Mouse (Mus musculus): Measurements from ENCODE around the gene Dlx3.

The Dlx3 gene

GRCm38 (mm10) chr11:95157356-95157755 is 37.4 kb downstream of the Dlx3 start:
- ChIA-PET CTCF (interaction anchor here in 2 of 4 experiments (0.6 to 1.3 kb wide), 4 partner anchors 15 to 94 kb away, joined by 3 to 8 read pairs (median 4); no protein-coding TSS in a partner anchor), POLR2A (interaction anchor here in 1 of 4 experiments (1.0 kb wide), 1 partner anchor 11 kb away, joined by 3 read pairs; the partner anchor contains the start of gene Dlx4)

- CTCF ChIA-PET, result interaction anchor here in 2 of 4 experiments (0.6 to 1.3 kb wide), 5 partner anchors 9 to 208 kb away, joined by 3 to 8 read pairs (median 4); no protein-coding TSS in a partner anchor
- POLR2A ChIA-PET, result interaction anchor here in 3 of 4 experiments (0.5 to 1.0 kb wide), 3 partner anchors 12 to 1771 kb away, joined by 3 to 12 read pairs (median 4); partner anchors contain the start of gene Dlx4 (in 1 of the 3)
These were observed 38.0 kb downstream of the Dlx3 start for GRCm38 (mm10) chr11:95157872-95158271.

DNA sequence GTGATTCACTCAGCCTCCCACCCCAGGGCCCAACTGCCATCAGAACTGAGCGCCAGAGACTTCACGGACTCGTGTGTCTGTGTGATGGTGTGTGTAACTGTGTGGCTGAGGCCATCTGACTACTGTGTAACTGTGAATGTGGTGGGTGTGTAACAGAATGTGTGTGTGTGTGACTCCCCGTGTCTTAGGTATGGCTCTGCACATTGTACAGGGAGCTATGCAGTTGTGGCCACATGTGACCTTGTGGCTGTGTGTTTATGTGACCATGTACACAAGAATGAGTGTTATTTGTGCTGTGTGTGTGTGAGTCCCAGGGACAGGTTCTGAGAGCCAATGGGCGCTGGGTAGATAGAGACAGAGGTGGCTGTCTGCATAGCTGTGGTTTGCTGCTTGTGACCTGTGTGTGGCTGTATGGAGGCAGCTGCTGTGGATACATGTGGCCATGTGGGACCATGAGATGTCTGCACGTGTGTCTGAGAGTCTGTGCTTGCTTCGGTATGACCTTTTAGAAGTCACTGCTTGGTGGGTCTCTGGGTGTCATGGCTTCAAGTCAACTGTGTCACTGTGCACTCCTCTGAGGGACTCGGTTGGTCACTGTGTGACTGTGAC is 39.9 kb downstream of the Dlx3 start:
- ChIA-PET CTCF (interaction anchor here in 1 of 4 experiments (0.6 to 1.9 kb wide), 8 partner anchors 14 to 55 kb away, joined by 3 to 8 read pairs (median 4); partner anchors contain the start of gene Dlx4), POLR2A (interaction anchor here in 1 of 4 experiments (0.5 kb wide), 1 partner anchor 209 kb away, joined by 4 read pairs; no protein-coding TSS in a partner anchor)

DNA sequence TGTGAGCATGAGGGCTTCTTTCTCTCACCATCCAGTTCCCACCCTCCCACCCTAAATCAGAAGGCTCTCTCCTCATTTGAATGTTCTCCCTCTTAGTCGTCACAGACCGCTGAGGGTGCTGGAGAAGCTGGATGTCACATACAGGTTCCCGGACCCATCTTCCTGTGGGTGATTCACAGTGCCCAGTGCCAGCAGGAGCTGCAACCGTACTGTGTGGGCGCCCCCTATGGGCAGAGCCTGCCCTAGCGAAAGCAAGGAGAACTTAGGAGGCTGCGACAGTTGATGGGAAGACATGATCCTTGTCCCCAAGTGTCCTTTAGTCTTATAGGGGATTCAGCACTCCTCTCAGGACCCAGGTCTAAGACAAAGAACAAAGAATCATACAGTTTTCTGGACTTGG is 40.8 kb downstream of the Dlx3 start:
- ChIA-PET CTCF (interaction anchor here (0.6 to 2.0 kb wide), 16 partner anchors 11 to 361 kb away, joined by 3 to 8 read pairs (median 4); partner anchors contain the start of gene Dlx4 (in 1 of the 4)), POLR2A (no interaction called here)

- POLR2A ChIA-PET, result no interaction called here
- CTCF ChIA-PET, result interaction anchor here in 3 of 4 experiments (0.6 to 2.0 kb wide), 6 partner anchors 12 to 360 kb away, joined by 3 to 6 read pairs (median 4); no protein-coding TSS in a partner anchor
These were observed 41.8 kb downstream of the Dlx3 start for GRCm38 (mm10) chr11:95161708-95162107.

DNA sequence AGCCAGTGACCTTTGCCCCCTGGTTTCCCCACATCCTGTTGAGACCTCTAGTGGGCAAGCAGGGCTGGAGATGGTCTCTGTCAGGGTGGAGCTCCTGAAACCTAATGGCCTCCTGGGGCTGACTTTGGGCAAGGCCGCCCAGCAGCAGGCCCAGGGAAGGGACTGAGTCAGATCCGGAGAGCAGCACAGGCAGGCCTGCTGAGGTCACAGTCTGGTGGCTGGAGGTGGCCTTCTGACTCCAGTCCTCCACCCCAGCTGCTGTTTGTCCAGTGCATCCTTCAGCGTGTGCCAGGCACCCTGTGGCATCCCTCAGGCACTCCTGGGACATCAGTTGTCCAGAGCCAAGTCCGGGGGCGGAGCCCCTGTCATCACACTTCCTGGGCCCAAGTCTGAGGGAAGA is 45.9 kb downstream of the Dlx3 start:
- ChIA-PET POLR2A (no interaction called here), CTCF (interaction anchor here in 2 of 4 experiments (0.6 kb wide), 2 partner anchors 82 to 196 kb away, joined by 3 read pairs; no protein-coding TSS in a partner anchor)

All from embryonic stem cell, embryonic (primary cell).